Mouse (Mus musculus) hindbrain, embryonic 11.5 days (tissue): ENCODE data around the gene Cbfb. TPM values are rescaled to one million over a fixed set of nuclear protein-coding genes. Genes with fewer than 3 reads are reported as not detected.

Source experiments
- ATAC-seq: fragments of 200-750 bp; cut with Nextera tagmentation; 2 replicates; pipeline ENCODE4 v1.8.0; 2017; ENCODE audit warnings: mild to moderate bottlenecking, moderate TSS enrichment, moderate library complexity; ENCODE audit not compliant: low FRiP score
- DNase-seq: peaks from one replicate; pipeline ENCODE4 v3.0.0-alpha.2; 2015; ENCODE audit warnings: low spot score
- H3K27ac ChIP-seq: fragments of 300-500 bp; sonication (generic); 2 replicates; pipeline ENCODE4 v1.5.1; 2014; ENCODE audit warnings: mild to moderate bottlenecking, low read depth, low read length
- H3K27me3 ChIP-seq: fragments of 300-500 bp; sonication (generic); 2 replicates; pipeline ENCODE4 v1.6.1; 2014; ENCODE audit warnings: mild to moderate bottlenecking, low read length, moderate library complexity, mixed read lengths; ENCODE audit not compliant: control insufficient read depth, insufficient read depth
- H3K36me3 ChIP-seq: fragments of 300-500 bp; sonication (generic); 2 replicates; pipeline ENCODE4 v1.6.1; 2014; ENCODE audit warnings: mild to moderate bottlenecking, low read length, moderate library complexity, mixed read lengths; ENCODE audit not compliant: control insufficient read depth, insufficient read depth
- H3K4me1 ChIP-seq: fragments of 300-500 bp; sonication (generic); replicated peaks from 2 replicates; pipeline ENCODE4 v1.6.1; 2014; ENCODE audit warnings: low read length, mixed read lengths; ENCODE audit not compliant: control insufficient read depth, insufficient read depth
- H3K4me2 ChIP-seq: fragments of 300-500 bp; sonication (generic); replicated peaks from 2 replicates; pipeline ENCODE4 v1.6.1; 2014; ENCODE audit warnings: mild to moderate bottlenecking, low read depth, low read length
- H3K4me3 ChIP-seq: fragments of 300-500 bp; sonication (generic); 2 replicates; pipeline ENCODE4 v1.5.1; 2014; ENCODE audit warnings: low read depth, low read length
- H3K9ac ChIP-seq: fragments of 300-500 bp; sonication (generic); 2 replicates; pipeline ENCODE4 v1.6.1; 2014; ENCODE audit warnings: low read depth, low read length
- H3K9me3 ChIP-seq: fragments of 300-500 bp; sonication (generic); 2 replicates; pipeline ENCODE4 v1.6.1; 2016; ENCODE audit warnings: low read length; ENCODE audit not compliant: control insufficient read depth
- WGBS: fragments of 180-500 bp; shearing (Covaris S2); extraction: QIAGEN DNeasy Blood & Tissue Kit; methylation state at CpG from one replicate; pipeline ENCODE4 v1.1.7; 2014; 5-methylcytosine and 5-hydroxymethylcytosine counted together
- polyA plus RNA-seq: library from polyadenylated mRNA; unstranded; fragments of >200 nt; fragmentation: Nextera tagmentation; extraction: Ambion mirVana; gene quantifications from 2 replicates; pipeline ENCODE4 v1.2.1, GENCODE M21; 2014

Gene Cbfb
- polyA plus RNA-seq: 65.1 and 69.0 TPM in 2 replicates

DNA sequence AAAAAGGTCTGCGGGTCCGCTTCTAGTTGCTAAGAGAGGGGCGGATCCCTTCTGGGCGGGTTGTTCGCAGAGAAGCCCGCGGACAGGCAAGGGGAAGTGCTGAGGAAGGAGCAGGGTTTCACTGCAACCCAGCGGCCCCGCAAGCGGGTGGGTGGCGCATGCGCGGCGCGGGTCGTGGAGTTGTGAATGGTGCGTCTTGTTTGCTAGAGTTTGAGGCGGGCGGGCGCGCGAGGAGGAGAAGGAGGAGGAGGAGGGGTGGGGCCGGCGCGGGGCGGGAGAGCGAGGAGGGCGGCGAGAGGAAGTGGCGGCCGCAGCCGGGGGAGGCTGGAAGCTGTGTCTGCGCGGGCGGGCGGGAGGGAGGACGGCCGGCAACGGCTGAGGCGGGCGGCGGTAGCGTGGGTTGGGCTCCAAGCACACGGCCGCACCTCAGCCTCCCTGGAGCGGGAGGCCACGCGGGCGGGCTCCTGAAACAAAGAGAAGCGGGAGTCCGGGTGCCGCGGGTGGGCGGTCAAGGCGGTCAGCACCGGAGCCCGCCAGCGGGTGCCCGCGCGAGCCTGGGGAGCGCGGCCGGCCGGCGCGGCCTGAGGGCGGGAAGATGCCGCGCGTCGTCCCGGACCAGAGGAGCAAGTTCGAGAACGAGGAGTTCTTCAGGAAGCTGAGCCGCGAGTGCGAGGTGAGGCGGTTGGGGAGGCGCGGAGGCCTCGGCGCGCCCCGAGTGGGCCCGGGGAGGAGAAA, at the start of gene Cbfb:
Cbfb (plus strand) TSS at position 294 of the 735 bp plus-strand sequence.
- peak within 1 kb of the TSS; percentile 93 for H3K27ac ChIP-seq
- H3K4me1 ChIP-seq: no peaks in the 10 kb centered on the region
- ATAC-seq: peak; percentile 95
- WGBS: under 1% methylated on average over 74 of the region's 86 CpGs
- DNase-seq: peak; percentile 98
- H3K27me3 ChIP-seq: no peaks in the 10 kb centered on the region
- no peaks in the 10 kb centered on the region for H3K9me3 ChIP-seq
- no peaks in the 10 kb centered on the region for H3K36me3 ChIP-seq
- peak within 1 kb of the TSS; percentile 96 for H3K4me3 ChIP-seq
- peak within 1 kb of the TSS; percentile 54 for H3K4me2 ChIP-seq
- H3K9ac ChIP-seq: peak within 1 kb of the TSS; percentile 95

DNA sequence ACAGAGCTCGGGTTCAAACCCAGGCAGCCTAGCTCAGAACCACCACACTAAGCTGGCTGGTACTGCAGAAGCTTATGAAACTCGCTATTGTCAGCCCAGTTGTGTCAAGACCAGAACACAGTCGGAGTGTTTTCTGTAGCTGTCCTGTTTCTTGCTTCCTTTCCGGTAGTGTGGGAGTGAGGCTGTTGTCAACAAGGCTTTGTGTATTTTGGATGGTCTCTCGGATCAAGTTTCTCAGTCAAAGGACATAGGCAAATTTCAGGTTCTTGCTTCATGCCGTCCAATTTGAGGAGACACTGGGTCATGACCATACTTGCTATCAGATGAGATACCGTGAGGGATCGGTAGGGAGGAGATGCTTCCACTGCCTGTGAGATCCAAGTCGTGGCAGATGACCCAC, 40.6 kb upstream of the Cbfb start:
- no peaks in the 10 kb centered on the region for H3K9me3 ChIP-seq
- ATAC-seq (no peak), DNase-seq (no peak)
- no peaks in the 10 kb centered on the region for H3K4me1 ChIP-seq
- no peak overlapping the region for H3K9ac ChIP-seq
- no peak overlapping the region for H3K4me3 ChIP-seq
- H3K27ac ChIP-seq: no peak overlapping the region
- no peaks in the 10 kb centered on the region for H3K36me3 ChIP-seq
- H3K4me2 ChIP-seq: no peak overlapping the region
- no peaks in the 10 kb centered on the region for H3K27me3 ChIP-seq
- WGBS: 83% methylated on average over 9 of the region's 9 CpGs

DNA sequence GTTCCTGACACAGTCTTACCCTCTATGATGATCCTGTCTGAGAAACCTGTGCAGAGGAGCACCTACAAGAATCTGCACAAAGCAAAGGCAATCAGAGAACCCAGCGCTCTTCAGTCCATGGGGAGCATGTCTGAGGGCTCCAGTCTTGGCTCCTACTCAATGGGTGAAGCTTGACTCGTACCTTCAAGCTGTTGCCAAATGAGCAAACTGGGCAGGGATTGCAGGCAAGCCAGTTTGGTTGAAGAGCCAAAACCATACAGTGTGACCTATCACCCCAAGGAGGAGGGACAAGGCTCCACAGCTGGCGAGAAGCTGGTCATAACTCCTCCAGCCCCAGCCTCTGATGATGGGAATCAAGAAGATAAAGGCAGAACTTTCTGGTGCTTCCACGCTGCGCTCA, 39.0 kb upstream of the Cbfb start, which contains the start of gene Ces4a:
Ces4a (plus strand) TSS at position 292 of the 400 bp plus-strand sequence.
- Histone ChIP-seq H3K9me3 (no peaks in the 10 kb centered on the region), H3K4me2 (no peak within 1 kb of the TSS), H3K9ac (no peak within 1 kb of the TSS), H3K4me3 (no peak within 1 kb of the TSS), H3K4me1 (no peaks in the 10 kb centered on the region), H3K27ac (no peak within 1 kb of the TSS), H3K36me3 (no peaks in the 10 kb centered on the region), H3K27me3 (no peaks in the 10 kb centered on the region)
- WGBS: 85% methylated on average over 5 of the region's 5 CpGs
- DNase-seq (no peak), ATAC-seq (no peak)

DNA sequence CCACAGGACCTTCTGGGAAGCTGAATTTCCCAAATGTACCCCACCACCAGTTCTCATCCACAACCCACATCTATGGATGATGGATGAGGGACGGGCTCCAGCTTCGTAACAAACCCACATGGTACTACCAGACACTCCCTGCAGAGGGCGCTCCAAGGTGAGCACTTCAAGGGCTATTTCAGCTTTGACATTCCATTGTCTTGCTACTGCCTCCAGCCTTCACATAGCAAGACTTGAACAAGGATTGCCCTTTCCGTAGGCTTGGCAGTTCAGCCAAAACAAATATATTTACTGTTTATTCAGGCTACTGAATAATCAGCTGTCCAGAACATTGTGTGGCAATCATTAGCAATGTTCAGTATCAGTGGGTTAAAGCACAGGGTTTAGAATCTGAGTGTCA, 32.1 kb upstream of the Cbfb start:
- WGBS: 34% methylated on average over 4 of the region's 4 CpGs
- Histone ChIP-seq H3K27ac (no peak overlapping the region), H3K9ac (no peak overlapping the region), H3K4me1 (no peaks in the 10 kb centered on the region), H3K27me3 (no peaks in the 10 kb centered on the region), H3K36me3 (no peaks in the 10 kb centered on the region), H3K4me2 (no peak overlapping the region), H3K9me3 (no peaks in the 10 kb centered on the region), H3K4me3 (no peak overlapping the region)
- DNase-seq (peak; percentile 61), ATAC-seq (no peak)

DNA sequence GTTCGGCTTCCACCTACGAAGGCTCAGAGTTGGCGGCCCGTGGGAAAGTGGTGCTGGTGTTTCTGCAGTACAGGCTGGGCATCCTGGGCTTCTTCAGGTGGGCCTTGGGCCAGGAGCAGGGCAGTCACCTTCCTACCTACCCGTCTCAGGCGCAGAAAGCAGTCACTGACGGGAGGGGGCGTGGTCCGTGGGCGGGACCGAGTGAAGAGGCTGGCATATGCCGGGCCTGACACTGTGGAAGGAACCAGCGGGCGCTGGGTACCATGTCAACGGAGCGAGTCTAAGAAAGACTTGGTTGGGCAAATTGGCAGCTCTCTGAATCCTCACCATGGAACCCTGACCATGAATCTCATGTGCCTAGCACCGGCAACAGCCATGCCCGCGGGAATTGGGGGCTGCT, 28.1 kb upstream of the Cbfb start:
- Histone ChIP-seq H3K36me3 (no peaks in the 10 kb centered on the region), H3K9ac (no peak overlapping the region), H3K27me3 (no peaks in the 10 kb centered on the region), H3K4me1 (no peaks in the 10 kb centered on the region), H3K4me2 (no peak overlapping the region), H3K27ac (no peak overlapping the region), H3K9me3 (no peaks in the 10 kb centered on the region), H3K4me3 (no peak overlapping the region)
- no peak for ATAC-seq
- WGBS: 34% methylated on average over 19 of the region's 19 CpGs
- DNase-seq: no peak

DNA sequence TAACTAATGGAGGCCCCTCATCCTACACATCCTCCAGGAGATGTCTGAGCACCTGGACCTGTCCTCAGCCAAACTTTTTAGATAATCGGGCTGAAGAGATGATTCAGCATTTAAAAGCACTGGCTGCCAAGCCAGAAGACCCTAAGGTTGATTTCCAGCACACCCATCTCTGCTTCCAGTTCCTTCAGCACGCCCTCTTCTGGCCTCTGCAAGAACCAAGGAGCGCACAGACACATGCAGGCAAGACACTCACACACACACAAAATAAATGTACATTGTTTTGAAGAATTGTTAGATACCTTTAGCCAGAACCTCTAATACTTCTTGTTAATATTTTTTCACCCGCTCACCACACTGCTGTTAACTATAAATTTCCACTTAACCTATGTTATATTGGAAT, 18.8 kb upstream of the Cbfb start:
- H3K9ac ChIP-seq: no peak overlapping the region
- no peak overlapping the region for H3K27ac ChIP-seq
- ATAC-seq: no peak
- no peak overlapping the region for H3K4me3 ChIP-seq
- no peak overlapping the region for H3K4me2 ChIP-seq
- H3K9me3 ChIP-seq: no peaks in the 10 kb centered on the region
- H3K36me3 ChIP-seq: no peaks in the 10 kb centered on the region
- H3K27me3 ChIP-seq: peaks cover 2% of the 10 kb centered on the region; the same call in 1 of the 2 replicates
- 64% methylated on average over 4 of the region's 4 CpGs for WGBS
- no peaks in the 10 kb centered on the region for H3K4me1 ChIP-seq
- no peak for DNase-seq

DNA sequence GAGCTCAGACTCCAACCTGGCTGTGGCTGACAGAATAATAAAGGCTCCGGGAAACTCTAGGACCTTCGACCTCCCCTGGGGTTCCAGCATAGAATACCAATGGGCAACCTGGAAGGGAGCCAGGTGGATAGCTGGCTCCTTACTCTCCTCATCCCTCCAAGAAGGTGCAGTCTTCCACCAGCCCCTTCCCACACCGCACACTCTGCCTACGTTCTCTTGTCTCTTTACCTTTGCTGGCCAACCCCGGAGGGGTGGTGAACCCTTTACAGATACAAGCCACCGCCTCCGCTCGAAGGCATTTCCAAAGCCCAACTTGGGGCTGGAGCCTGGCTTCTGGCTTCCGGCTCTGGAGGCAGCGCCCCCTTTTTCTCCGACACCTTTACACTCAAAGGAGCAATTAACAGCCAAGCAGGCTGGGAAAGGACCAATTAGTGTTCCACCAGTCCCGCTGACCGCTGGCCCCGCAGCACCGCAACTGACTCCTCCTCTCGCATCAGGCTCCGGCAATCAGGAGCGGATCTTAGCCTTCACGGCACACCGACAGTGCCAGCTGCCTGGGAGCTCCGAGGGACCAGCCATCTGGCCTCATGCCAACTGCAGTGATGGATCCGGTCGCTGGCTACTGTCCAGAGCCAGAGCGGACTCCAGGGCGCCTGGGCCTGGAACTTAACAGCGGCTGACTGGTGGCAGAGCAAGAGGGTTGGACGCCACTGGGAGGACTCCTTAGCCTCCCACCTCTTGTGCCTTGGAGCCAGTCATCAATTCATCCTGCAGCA, 17.7 kb upstream of the Cbfb start:
- ATAC-seq: peak; percentile 79
- no peak overlapping the region for H3K27ac ChIP-seq
- WGBS: 3% methylated on average over 27 of the region's 27 CpGs

DNA sequence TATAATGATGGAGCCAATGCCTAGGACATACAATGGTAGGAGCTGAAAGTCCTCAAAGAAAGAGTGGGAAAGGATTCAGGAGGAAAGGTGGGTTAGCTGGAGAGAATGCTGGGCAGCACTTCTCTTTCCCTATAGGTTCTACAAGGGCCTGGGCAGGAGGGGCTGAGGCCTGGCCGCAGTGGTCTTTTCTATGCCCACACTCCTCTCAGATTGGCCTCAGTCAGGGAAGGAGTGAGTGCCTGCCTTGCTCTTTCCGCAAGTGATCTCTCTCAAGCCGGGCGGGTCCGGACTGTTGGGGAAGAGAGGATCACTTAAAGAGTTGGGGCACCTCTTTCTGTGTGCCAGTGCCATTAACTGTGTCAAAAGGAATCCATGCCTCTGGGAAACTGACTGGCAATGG, 16.2 kb upstream of the Cbfb start:
- H3K9me3 ChIP-seq: no peaks in the 10 kb centered on the region
- no peak for ATAC-seq
- H3K36me3 ChIP-seq: no peaks in the 10 kb centered on the region
- DNase-seq: no peak
- H3K4me2 ChIP-seq: no peak overlapping the region
- no peaks in the 10 kb centered on the region for H3K4me1 ChIP-seq
- WGBS: 87% methylated on average over 5 of the region's 5 CpGs
- no peak overlapping the region for H3K9ac ChIP-seq
- H3K27me3 ChIP-seq: peaks cover 2% of the 10 kb centered on the region; the same call in 1 of the 2 replicates
- no peak overlapping the region for H3K4me3 ChIP-seq
- H3K27ac ChIP-seq: no peak overlapping the region

More for the DNA sequence above, 17.7 kb upstream of the Cbfb start:
- Histone ChIP-seq H3K9ac (peak overlapping the region; percentile 44; the same call in 1 of the 2 replicates), H3K36me3 (no peaks in the 10 kb centered on the region), H3K9me3 (no peaks in the 10 kb centered on the region), H3K4me3 (peak overlapping the region; percentile 23), H3K4me1 (no peaks in the 10 kb centered on the region), H3K4me2 (peak overlapping the region; percentile 45), H3K27me3 (peaks cover 2% of the 10 kb centered on the region; the same call in 1 of the 2 replicates)
- DNase-seq: peak; percentile 72
